Mouse (Mus musculus): Measurements from ENCODE around the gene Cbl. TPM values are rescaled to one million over a fixed set of nuclear protein-coding genes. Genes with fewer than 3 reads are reported as not detected.

Gene Cbl
- polyA plus RNA-seq, 1 experiment: 6.8 TPM

- DNase-seq (ENCODE audit: low read depth, low spot score): no peak
- 71% methylated on average over 9 of the region's 9 CpGs for WGBS
These were observed 7.6 kb upstream of the Cbl start for GRCm38 (mm10) chr9:44241418-44241817.

GRCm38 (mm10) chr9:44240911-44241310, 7.1 kb upstream of the Cbl start:
- 74% methylated on average over 5 of the region's 5 CpGs for WGBS
- no peak for DNase-seq (ENCODE audit: low read depth, low spot score)

- DNase-seq (ENCODE audit: low read depth, low spot score): no peak
These were observed 6.5 kb upstream of the Cbl start, which contains the start of gene Ccdc153 for GRCm38 (mm10) chr9:44240399-44240798. Gene Ccdc153 (plus strand): TSS chr9:44240676.

GRCm38 (mm10) chr9:44239447-44239846, 5.6 kb upstream of the Cbl start:
- no peak for DNase-seq (ENCODE audit: low read depth, low spot score)
- 8% methylated on average over 5 of the region's 5 CpGs for WGBS

More at GRCm38 (mm10) chr9:44240399-44240798, 6.5 kb upstream of the Cbl start, which contains the start of gene Ccdc153:
- 29% methylated on average over 2 of the region's 2 CpGs for WGBS

- no peak for DNase-seq (ENCODE audit: low read depth, low spot score)
- WGBS: 82% methylated on average over 17 of the region's 17 CpGs
These were observed 4.8 kb upstream of the Cbl start for GRCm38 (mm10) chr9:44238501-44239190.

GRCm38 (mm10) chr9:44237128-44237527, 3.3 kb upstream of the Cbl start:
- WGBS: 34% methylated on average over 4 of the region's 4 CpGs
- DNase-seq (ENCODE audit: low read depth, low spot score): no peak

GRCm38 (mm10) chr9:44236601-44237000, 2.8 kb upstream of the Cbl start:
- WGBS: 71% methylated on average over 4 of the region's 4 CpGs
- no peak for DNase-seq (ENCODE audit: low read depth, low spot score)

- WGBS: 14% methylated on average over 19 of the region's 19 CpGs
- no peak for DNase-seq (ENCODE audit: low read depth, low spot score)
These were observed 904 bp upstream of the Cbl start for GRCm38 (mm10) chr9:44234479-44235427.

- no peak for DNase-seq (ENCODE audit: low read depth, low spot score)
- WGBS: 1% methylated on average over 40 of the region's 40 CpGs
These were observed 638 bp downstream of the Cbl start for GRCm38 (mm10) chr9:44233021-44233801.

GRCm38 (mm10) chr9:44231609-44232008, 2.2 kb downstream of the Cbl start:
- DNase-seq (ENCODE audit: low read depth, low spot score): no peak

GRCm38 (mm10) chr9:44225993-44226392, 7.9 kb downstream of the Cbl start:
- DNase-seq (ENCODE audit: low read depth, low spot score): no peak
- WGBS: 49% methylated on average over 6 of the region's 6 CpGs

GRCm38 (mm10) chr9:44213538-44213937, 20.3 kb downstream of the Cbl start:
- 86% methylated on average over 14 of the region's 14 CpGs for WGBS
- no peak for DNase-seq (ENCODE audit: low read depth, low spot score)

GRCm38 (mm10) chr9:44212406-44212805, 21.4 kb downstream of the Cbl start:
- DNase-seq (ENCODE audit: low read depth, low spot score): no peak
- WGBS: 75% methylated on average over 4 of the region's 4 CpGs

- 43% methylated on average over 4 of the region's 4 CpGs for WGBS
- peak; percentile 87 for DNase-seq (ENCODE audit: low read depth, low spot score)
These were observed 24.4 kb downstream of the Cbl start for GRCm38 (mm10) chr9:44209416-44209815.

- 62% methylated on average over 2 of the region's 2 CpGs for WGBS
- no peak for DNase-seq (ENCODE audit: low read depth, low spot score)
These were observed 26.0 kb downstream of the Cbl start for GRCm38 (mm10) chr9:44207840-44208239.

- 87% methylated on average over 3 of the region's 3 CpGs for WGBS
- DNase-seq (ENCODE audit: low read depth, low spot score): no peak
These were observed 33.4 kb downstream of the Cbl start for GRCm38 (mm10) chr9:44200458-44200857.

GRCm38 (mm10) chr9:44199580-44199979, 34.3 kb downstream of the Cbl start:
- DNase-seq (ENCODE audit: low read depth, low spot score): no peak

- DNase-seq (ENCODE audit: low read depth, low spot score): no peak
- WGBS: 75% methylated on average over 3 of the region's 3 CpGs
These were observed 34.7 kb downstream of the Cbl start for GRCm38 (mm10) chr9:44199166-44199565.

- DNase-seq (ENCODE audit: low read depth, low spot score): no peak
- 77% methylated on average over 4 of the region's 4 CpGs for WGBS
These were observed 37.5 kb downstream of the Cbl start for GRCm38 (mm10) chr9:44196354-44196753.

- 52% methylated on average over 1 of the region's 1 CpGs for WGBS
- DNase-seq (ENCODE audit: low read depth, low spot score): no peak
These were observed 39.8 kb downstream of the Cbl start for GRCm38 (mm10) chr9:44194000-44194399.
